Mouse (Mus musculus) G1E (cell line): Measurements from ENCODE around the gene Pard6b. TPM values are rescaled to one million over a fixed set of nuclear protein-coding genes. Genes with fewer than 3 reads are reported as not detected.

Experiments used
- ATAC-seq: 2 replicates; pipeline ENCODE4 v1.8.0; 2016; ENCODE audit warnings: mild to moderate bottlenecking; ENCODE audit not compliant: insufficient number of reproducible peaks, poor library complexity, low FRiP score, severe bottlenecking; ENCODE audit errors: extremely low read depth
- DNase-seq: peaks from one replicate; pipeline ENCODE4 v3.0.0; 2012; ENCODE audit warnings: low spot score
- H3K27me3 ChIP-seq: 2 replicates; pipeline ENCODE4 v1.6.1; 2012; ENCODE audit warnings: mild to moderate bottlenecking, low read length, inconsistent platforms; ENCODE audit not compliant: insufficient read depth
- H3K36me3 ChIP-seq: replicated peaks from 2 replicates; pipeline ENCODE3; 2012; ENCODE audit warnings: mild to moderate bottlenecking, inconsistent platforms
- H3K4me1 ChIP-seq: 2 replicates; pipeline ENCODE4 v1.6.1; 2012; ENCODE audit warnings: low read depth, low read length, inconsistent platforms, mixed read lengths; ENCODE audit not compliant: insufficient read depth
- H3K4me3 ChIP-seq: 2 replicates; pipeline ENCODE4 v1.5.1; 2012; ENCODE audit warnings: low read depth, mild to moderate bottlenecking, inconsistent platforms, low read length, moderate library complexity, mixed read lengths
- H3K9me3 ChIP-seq: replicated peaks from 2 replicates; pipeline ENCODE4 v1.6.1; 2012; ENCODE audit warnings: inconsistent platforms
- CTCF ChIP-seq: IDR thresholded peaks from 2 replicates; pipeline ENCODE4 v1.5.1; 2012; ENCODE audit warnings: low read depth, low read length, inconsistent platforms, mixed read lengths
- GATA1 ChIP-seq: IDR thresholded peaks from 2 replicates; pipeline ENCODE4 v1.6.1; 2012; ENCODE audit warnings: borderline replicate concordance, low read length, inconsistent platforms, mixed read lengths
- GATA2 ChIP-seq: IDR thresholded peaks from 2 replicates; pipeline ENCODE4 v1.6.1; 2012; ENCODE audit warnings: low read depth, low read length, inconsistent platforms, borderline replicate concordance
- POLR2AphosphoS5 ChIP-seq: IDR thresholded peaks from 2 replicates; pipeline ENCODE4 v1.6.1; 2012; ENCODE audit warnings: low read depth, low read length, inconsistent platforms; ENCODE audit not compliant: insufficient replicate concordance
- TAL1 ChIP-seq: conservative IDR thresholded peaks from 2 replicates; pipeline ENCODE4 v1.6.1; 2012; ENCODE audit warnings: low read depth, low read length, inconsistent platforms, mixed read lengths
- polyA plus RNA-seq: library from polyadenylated mRNA; stranded (reverse); fragments of >175 nt; gene quantifications from 2 replicates; pipeline ENCODE4 v1.2.3, GENCODE M21; 2012
- total RNA-seq, 2 experiments: library from RNA; stranded (forward) in 1 of 2; stranded (reverse) in 1 of 2; fragments of 200-1000 nt in 1 of 2; fragments of >200 nt in 1 of 2; fragmentation: Nextera tagmentation in 1 of 2; gene quantifications; 2 replicates each; pipeline ENCODE4 v1.2.3; 2014 to 2017

The Pard6b gene
- total and polyA plus RNA-seq, 3 experiments: 4.8 to 5.5 (median 4.8) TPM

DNA sequence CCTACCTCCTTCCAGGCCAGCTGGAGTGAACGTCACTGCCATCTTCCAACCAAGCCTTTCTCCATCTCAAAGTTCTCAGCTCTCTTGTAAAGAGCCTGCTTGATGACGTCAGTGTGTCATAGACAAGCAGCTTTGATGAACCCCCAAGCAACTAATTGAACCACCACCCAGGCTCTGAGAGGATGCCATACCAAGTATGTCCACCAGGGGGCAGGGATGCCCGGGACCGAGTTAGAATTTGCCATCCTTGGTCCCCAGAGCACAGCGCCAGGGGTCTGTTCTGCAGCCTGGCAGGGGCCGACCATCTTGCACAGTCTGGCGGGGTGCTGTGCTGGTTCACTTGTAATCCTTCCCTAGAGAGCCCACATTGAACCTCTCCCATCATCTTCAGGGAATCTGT, 31.1 kb downstream of the Pard6b start:
- Histone ChIP-seq H3K4me3 (no peak overlapping the region), H3K9me3 (no peaks in the 10 kb centered on the region), H3K4me1 (peaks cover 28% of the 10 kb centered on the region), H3K36me3 (no peaks in the 10 kb centered on the region), H3K27me3 (peaks cover 26% of the 10 kb centered on the region)
- DNase-seq (peak; percentile 61), ATAC-seq (peak; percentile 38; the same call in 1 of the 2 replicates)
- TF ChIP-seq TAL1: no peak
- TF ChIP-seq CTCF: peak; percentile 89

DNA sequence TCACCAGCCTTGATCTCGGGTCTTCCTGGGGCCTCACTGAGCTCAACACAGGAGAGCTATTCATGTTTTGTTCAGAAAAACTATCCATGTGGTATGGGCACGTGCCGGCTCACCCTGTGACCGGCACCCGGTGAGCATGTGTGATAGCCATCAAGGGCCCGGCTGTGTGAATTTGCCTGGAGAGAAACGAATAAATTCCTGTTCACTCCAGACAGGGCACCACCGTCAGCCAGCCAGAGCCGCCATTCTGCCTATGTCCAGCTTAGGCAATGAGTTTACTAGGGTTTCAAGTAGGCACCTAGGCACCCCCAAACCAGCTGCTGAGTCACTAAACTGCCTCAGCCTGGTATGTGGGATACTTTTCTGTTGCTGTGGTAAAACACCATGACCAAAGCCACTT, 32.5 kb downstream of the Pard6b start:
- Histone ChIP-seq H3K4me3 (no peak overlapping the region), H3K4me1 (peaks cover 32% of the 10 kb centered on the region), H3K27me3 (peaks cover 30% of the 10 kb centered on the region), H3K36me3 (no peaks in the 10 kb centered on the region), H3K9me3 (peaks cover 5% of the 10 kb centered on the region; the same call in 1 of the 2 replicates)
- no peak for DNase-seq
- TF ChIP-seq GATA1 (no peak), POLR2AphosphoS5 (no peak), TAL1 (no peak), GATA2 (no peak), CTCF (no peak)
- ATAC-seq: no peak

DNA sequence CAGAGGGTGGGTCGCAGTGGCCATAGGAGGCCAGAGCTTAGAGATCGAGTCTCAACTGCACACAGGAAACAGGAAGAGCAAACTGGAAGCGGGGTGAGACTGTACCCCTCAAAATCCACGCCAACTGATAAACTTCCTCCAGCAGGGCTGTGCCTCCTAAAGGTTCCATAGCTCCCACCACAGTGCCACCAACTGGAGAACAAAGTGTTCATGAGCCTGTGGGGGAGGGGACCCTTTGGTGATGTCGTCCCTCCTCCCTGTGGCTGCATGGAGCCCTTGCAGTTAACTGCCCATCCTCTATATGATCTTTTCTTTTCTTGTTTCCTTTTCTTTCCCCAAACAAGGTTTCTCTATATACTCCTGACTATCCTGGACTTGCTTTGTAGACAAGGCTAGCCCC, 32.9 kb downstream of the Pard6b start:
- peaks cover 5% of the 10 kb centered on the region; the same call in 1 of the 2 replicates for H3K9me3 ChIP-seq
- H3K4me3 ChIP-seq: no peak overlapping the region
- ATAC-seq: no peak
- peaks cover 32% of the 10 kb centered on the region for H3K4me1 ChIP-seq
- no peaks in the 10 kb centered on the region for H3K36me3 ChIP-seq
- H3K27me3 ChIP-seq: peaks cover 30% of the 10 kb centered on the region
- DNase-seq: no peak
- TF ChIP-seq GATA2 (no peak), CTCF (no peak), POLR2AphosphoS5 (no peak), TAL1 (no peak), GATA1 (no peak)

DNA sequence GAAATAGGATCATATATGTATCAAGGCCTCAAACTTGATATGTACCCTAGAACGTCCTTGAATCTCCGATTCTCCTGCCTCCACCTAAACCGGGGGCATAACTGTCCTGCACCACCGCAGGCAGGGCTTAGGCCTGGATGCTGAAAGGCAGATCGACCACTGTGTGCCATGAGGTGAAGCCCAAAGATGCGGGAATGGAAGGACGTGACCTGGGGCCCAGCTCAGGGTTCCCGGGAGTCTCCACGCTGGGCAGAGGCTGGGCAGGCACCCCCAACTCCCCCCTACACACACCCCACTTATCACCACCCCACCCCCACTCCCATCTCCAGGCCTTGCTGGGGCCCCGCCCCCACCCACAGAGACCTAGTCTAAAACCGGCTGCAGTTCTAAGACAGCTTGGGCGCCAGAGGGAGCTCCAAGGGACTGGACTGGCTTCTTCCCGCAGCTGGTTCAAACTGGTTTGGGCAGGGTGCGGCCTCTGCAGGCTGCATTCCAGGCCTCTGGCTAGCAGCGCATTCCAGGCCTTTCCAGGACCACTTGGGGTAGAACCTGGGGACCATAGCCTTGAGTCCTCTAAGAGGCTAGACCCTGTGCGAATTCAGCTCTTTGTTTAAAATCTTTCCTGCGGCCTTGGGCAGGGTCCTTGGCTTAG, 34.0 kb downstream of the Pard6b start:
- no peaks in the 10 kb centered on the region for H3K36me3 ChIP-seq
- TF ChIP-seq CTCF (no peak), POLR2AphosphoS5 (no peak), TAL1 (no peak), GATA2 (no peak), GATA1 (no peak)
- 0 out of 2 replicates have a peak, but pooled peaks have one; percentile 40 for ATAC-seq

DNA sequence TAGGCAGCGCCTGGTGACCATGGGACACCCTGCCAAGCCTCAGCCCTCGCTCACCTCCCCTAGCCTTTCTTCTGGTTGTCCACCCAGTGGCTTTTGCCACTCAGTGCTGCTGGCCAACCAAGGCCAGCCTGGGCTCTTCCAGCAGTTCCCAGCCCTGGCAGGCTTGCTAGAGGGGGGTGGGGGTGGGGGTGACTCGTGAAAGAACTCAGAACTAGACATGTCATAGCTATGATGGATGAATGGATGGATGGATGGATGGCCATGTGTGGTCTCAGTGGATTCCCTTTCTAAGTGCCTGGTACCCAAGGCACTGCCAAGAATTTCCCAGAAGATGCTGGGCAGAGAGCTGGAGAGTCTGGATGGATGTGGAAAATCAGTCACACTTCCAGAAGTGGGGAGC, 35.0 kb downstream of the Pard6b start:
- no peak for TF ChIP-seq GATA1
- TF ChIP-seq POLR2AphosphoS5: no peak
- no peak for TF ChIP-seq CTCF
- no peak for TF ChIP-seq GATA2
- TF ChIP-seq TAL1: no peak
- ATAC-seq (no peak), DNase-seq (no peak)
- peaks cover 39% of the 10 kb centered on the region for H3K4me1 ChIP-seq
- no peak overlapping the region for H3K4me3 ChIP-seq
- H3K9me3 ChIP-seq: peaks cover 5% of the 10 kb centered on the region; the same call in 1 of the 2 replicates
- H3K27me3 ChIP-seq: peaks cover 24% of the 10 kb centered on the region
- no peaks in the 10 kb centered on the region for H3K36me3 ChIP-seq

More for the DNA sequence above, 34.0 kb downstream of the Pard6b start:
- H3K4me1 ChIP-seq: peaks cover 36% of the 10 kb centered on the region
- H3K27me3 ChIP-seq: peaks cover 30% of the 10 kb centered on the region
- H3K9me3 ChIP-seq: peaks cover 5% of the 10 kb centered on the region; the same call in 1 of the 2 replicates
- no peak overlapping the region for H3K4me3 ChIP-seq
- peak; percentile 54 for DNase-seq

DNA sequence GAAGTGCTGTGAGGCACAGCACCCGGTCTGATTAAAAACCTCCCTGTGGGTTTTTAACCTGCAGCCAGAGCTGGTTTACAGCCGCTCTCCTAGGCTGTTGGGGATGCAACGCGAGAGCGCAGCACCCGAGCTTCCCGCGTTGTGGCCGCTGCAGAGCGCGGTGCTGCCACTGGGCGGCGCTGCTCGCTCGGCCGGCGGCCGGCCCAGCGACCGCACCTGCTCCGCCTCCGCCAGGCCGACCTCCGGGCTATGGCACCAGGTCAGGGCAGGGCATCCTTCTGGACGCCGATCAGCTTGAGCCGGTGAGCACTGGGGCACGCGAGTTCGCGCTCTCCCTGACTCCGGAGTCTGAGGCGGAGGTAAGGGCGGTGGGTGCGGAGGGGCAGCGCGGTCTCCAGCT, 36.3 kb downstream of the Pard6b start:
- ATAC-seq: no peak
- H3K27me3 ChIP-seq: peaks cover 16% of the 10 kb centered on the region
- H3K4me1 ChIP-seq: peaks cover 35% of the 10 kb centered on the region
- H3K9me3 ChIP-seq: peaks cover 7% of the 10 kb centered on the region
- TF ChIP-seq TAL1 (no peak), CTCF (0 out of 2 replicates have a peak, but pooled peaks have one; percentile 34), GATA1 (no peak)
- no peak for DNase-seq
- no peaks in the 10 kb centered on the region for H3K36me3 ChIP-seq
- H3K4me3 ChIP-seq: no peak overlapping the region

DNA sequence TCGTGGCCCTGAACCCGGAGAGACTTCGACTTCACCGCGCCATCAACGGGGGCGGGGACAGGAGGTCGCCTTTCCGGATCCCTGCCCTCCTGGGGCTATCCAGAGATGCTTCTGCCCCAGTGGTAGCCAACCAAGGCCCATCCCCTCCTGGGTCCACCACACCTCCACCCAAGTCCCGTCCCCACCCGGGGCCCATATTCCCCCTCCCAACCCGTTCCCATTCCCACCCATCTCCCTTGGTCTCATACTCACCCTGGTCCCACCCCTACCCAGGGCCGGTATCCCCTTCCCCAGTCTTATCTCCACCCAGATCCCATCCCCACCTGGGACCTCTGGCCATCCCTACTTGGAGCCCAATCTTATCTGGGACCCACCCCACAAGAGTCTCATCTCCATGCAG, 36.7 kb downstream of the Pard6b start:
- DNase-seq (no peak), ATAC-seq (no peak)
- Histone ChIP-seq H3K27me3 (peaks cover 14% of the 10 kb centered on the region), H3K4me3 (no peak overlapping the region), H3K9me3 (peaks cover 10% of the 10 kb centered on the region), H3K36me3 (no peaks in the 10 kb centered on the region), H3K4me1 (peaks cover 31% of the 10 kb centered on the region)
- TF ChIP-seq CTCF (no peak), GATA1 (no peak), POLR2AphosphoS5 (no peak), GATA2 (no peak), TAL1 (no peak)
